Mouse (Mus musculus): ENCODE results near the gene Psd. TPM values are rescaled to one million over a fixed set of nuclear protein-coding genes. Genes with fewer than 3 reads are reported as not detected.

Gene Psd
- polyA plus RNA-seq, 1 experiment: 30.1 TPM

- no peak overlapping the region for H3K27ac ChIP-seq (ENCODE audit: insufficient read depth, low read depth, low read length)
- no peaks in the 10 kb centered on the region for H3K27me3 ChIP-seq (ENCODE audit: control insufficient read depth, insufficient read depth, low read length)
- H3K4me3 ChIP-seq (ENCODE audit: low read depth, low read length): no peak overlapping the region
- WGBS: 92% methylated on average over 11 of the region's 11 CpGs
- H3K4me1 ChIP-seq (ENCODE audit: control insufficient read depth, insufficient read depth, insufficient read length, low read length): no peaks in the 10 kb centered on the region
- peaks cover 78% of the 10 kb centered on the region for H3K36me3 ChIP-seq (ENCODE audit: control insufficient read depth, insufficient read depth, low read length)
- TF ChIP-seq CTCF (IDR thresholded peaks at IDR 0.05; ENCODE audit: extremely low read depth, insufficient read length, insufficient replicate concordance, low read depth, low read length) (no peak), POLR2A (IDR thresholded peaks at IDR 0.05; ENCODE audit: low read depth, low read length) (no peak)
Observed at GRCm38 (mm10) chr19:46282081-46282849, 44.7 kb downstream of the Psd start.

- no peak overlapping the region for H3K4me3 ChIP-seq (ENCODE audit: low read depth, low read length)
- H3K27ac ChIP-seq (ENCODE audit: insufficient read depth, low read depth, low read length): no peak overlapping the region
- no peaks in the 10 kb centered on the region for H3K4me1 ChIP-seq (ENCODE audit: control insufficient read depth, insufficient read depth, insufficient read length, low read length)
- TF ChIP-seq POLR2A (IDR thresholded peaks at IDR 0.05; ENCODE audit: low read depth, low read length): no peak
- peak; percentile 55; the same call in 1 of the 2 replicates for TF ChIP-seq CTCF (IDR thresholded peaks at IDR 0.05; ENCODE audit: extremely low read depth, insufficient read length, insufficient replicate concordance, low read depth, low read length)
- H3K36me3 ChIP-seq (ENCODE audit: control insufficient read depth, insufficient read depth, low read length): peaks cover 63% of the 10 kb centered on the region
- no peaks in the 10 kb centered on the region for H3K27me3 ChIP-seq (ENCODE audit: control insufficient read depth, insufficient read depth, low read length)
Observed at GRCm38 (mm10) chr19:46275307-46275706, 51.6 kb downstream of the Psd start.

GRCm38 (mm10) chr19:46264762-46265161 is 62.2 kb downstream of the Psd start:
- Histone ChIP-seq H3K4me3 (ENCODE audit: low read depth, low read length) (no peak overlapping the region), H3K4me1 (ENCODE audit: control insufficient read depth, insufficient read depth, insufficient read length, low read length) (no peaks in the 10 kb centered on the region), H3K27ac (ENCODE audit: insufficient read depth, low read depth, low read length) (no peak overlapping the region), H3K27me3 (ENCODE audit: control insufficient read depth, insufficient read depth, low read length) (no peaks in the 10 kb centered on the region), H3K36me3 (ENCODE audit: control insufficient read depth, insufficient read depth, low read length) (peaks cover 94% of the 10 kb centered on the region)
- TF ChIP-seq POLR2A (IDR thresholded peaks at IDR 0.05; ENCODE audit: low read depth, low read length) (no peak), CTCF (IDR thresholded peaks at IDR 0.05; ENCODE audit: extremely low read depth, insufficient read length, insufficient replicate concordance, low read depth, low read length) (no peak)
- 92% methylated on average over 7 of the region's 7 CpGs for WGBS

Other genes with a start within 250 kb of the Psd start
- not detected in 2 replicates for gene Elovl3, start 195.3 kb downstream of the Psd start, polyA plus RNA-seq (2012; rRNA removed)
- not detected in 2 replicates for gene Pitx3, start 178.8 kb downstream of the Psd start, polyA plus RNA-seq (2012; rRNA removed)
- gene Gbf1, start 174.6 kb downstream of the Psd start, polyA plus RNA-seq (2012; rRNA removed): 77.6 and 146 TPM in 2 replicates
- 41.4 and 89.6 TPM in 2 replicates for gene Nfkb2, start 22.8 kb downstream of the Psd start, polyA plus RNA-seq (2012; rRNA removed)
- gene Fbxl15, start 1.0 kb upstream of the Psd start, polyA plus RNA-seq (2012; rRNA removed): 37.4 and 60.4 TPM in 2 replicates
- 23.5 and 26.9 TPM in 2 replicates for gene Cuedc2, start 11.5 kb upstream of the Psd start, polyA plus RNA-seq (2012; rRNA removed)
- gene Mfsd13a, start 14.0 kb upstream of the Psd start, polyA plus RNA-seq (2012; rRNA removed): 29.4 and 36.0 TPM in 2 replicates
- 0.56 and 3.4 TPM in 2 replicates for gene 2310034G01Rik, start 23.1 kb upstream of the Psd start, polyA plus RNA-seq (2012; rRNA removed)
- gene Actr1a, start 68.6 kb upstream of the Psd start, polyA plus RNA-seq (2012; rRNA removed): 37.7 and 78.0 TPM in 2 replicates
- 5.8 and 9.4 TPM in 2 replicates for gene Sufu, start 69.7 kb upstream of the Psd start, polyA plus RNA-seq (2012; rRNA removed)
- gene Trim8, start 174.5 kb upstream of the Psd start, polyA plus RNA-seq (2012; rRNA removed): 42.3 and 54.8 TPM in 2 replicates
- gene Arl3, start 246.0 kb upstream of the Psd start, polyA plus RNA-seq (2012; rRNA removed): 1.3 and 2.1 TPM in 2 replicates
- gene Sfxn2, start 246.2 kb upstream of the Psd start, polyA plus RNA-seq (2012; rRNA removed): 1.3 and 1.6 TPM in 2 replicates